Mouse (Mus musculus) erythroblast, embryonic 14.5 days (primary cell): ENCODE measurements around the gene Vstm5. TPM values are rescaled to one million over a fixed set of nuclear protein-coding genes. Genes with fewer than 3 reads are reported as not detected.
"Not testable (repeated sequence)": the region's sequence is repeated elsewhere in the genome, so short reads cannot be mapped to it uniquely, and the experiment has no call there.

Experiments used
- H3K27me3 ChIP-seq: 2 replicates; pipeline ENCODE4 v1.6.1; 2012; ENCODE audit warnings: inconsistent platforms; ENCODE audit not compliant: control insufficient read depth
- H3K36me3 ChIP-seq: 2 replicates; pipeline ENCODE4 v1.6.1; 2012; ENCODE audit warnings: mild to moderate bottlenecking, inconsistent platforms; ENCODE audit not compliant: control insufficient read depth
- H3K4me1 ChIP-seq: 2 replicates; pipeline ENCODE4 v1.6.1; 2012; ENCODE audit warnings: inconsistent platforms; ENCODE audit not compliant: control insufficient read depth
- H3K4me3 ChIP-seq: replicated peaks from 2 replicates; pipeline ENCODE3; 2012; ENCODE audit warnings: moderate library complexity, mild to moderate bottlenecking, inconsistent platforms
- H3K9me3 ChIP-seq: 2 replicates; pipeline ENCODE4 v1.6.1; 2012; ENCODE audit warnings: low read length, inconsistent platforms, mixed read lengths; ENCODE audit not compliant: control insufficient read depth
- GATA1 ChIP-seq: IDR thresholded peaks from 2 replicates; pipeline ENCODE4 v1.6.1; 2012; ENCODE audit warnings: low read length, inconsistent platforms, mixed read lengths
- TAL1 ChIP-seq: IDR thresholded peaks from 3 replicates; pipeline ENCODE4 v1.6.1; 2012; ENCODE audit warnings: low read length, inconsistent platforms, mixed read lengths
- polyA plus RNA-seq: library from polyadenylated mRNA; stranded (reverse); fragments of >175 nt; gene quantifications from 2 replicates; pipeline ENCODE4 v1.2.3, GENCODE M21; 2012

The Vstm5 gene
- polyA plus RNA-seq, result not detected in 2 replicates

- peaks cover 23% of the 10 kb centered on the region for H3K27me3 ChIP-seq
- H3K4me1 ChIP-seq, result peaks cover 7% of the 10 kb centered on the region
- H3K9me3 ChIP-seq, result no peaks in the 10 kb centered on the region
- TF ChIP-seq TAL1, result no peak
- TF ChIP-seq GATA1, result no peak
- no peaks in the 10 kb centered on the region for H3K36me3 ChIP-seq
- H3K4me3 ChIP-seq, result peak within 1 kb of the TSS; percentile 37
Observed at GRCm38 (mm10) chr9:15239042-15239925, at the start of gene Vstm5. Vstm5 (plus strand) TSS chr9:15239045.

GRCm38 (mm10) chr9:15194806-15195205 is 44.0 kb upstream of the Vstm5 start:
- not testable (repeated sequence) for H3K9me3 ChIP-seq, H3K27me3 ChIP-seq, H3K4me1 ChIP-seq, H3K36me3 ChIP-seq, H3K4me3 ChIP-seq

- TF ChIP-seq TAL1, result no peak
- no peak for TF ChIP-seq GATA1
- no peaks in the 10 kb centered on the region for H3K9me3 ChIP-seq
- H3K4me1 ChIP-seq, result no peaks in the 10 kb centered on the region
- no peak overlapping the region for H3K4me3 ChIP-seq
- H3K27me3 ChIP-seq, result no peaks in the 10 kb centered on the region
- H3K36me3 ChIP-seq, result no peaks in the 10 kb centered on the region
Observed at GRCm38 (mm10) chr9:15206631-15207030, 32.2 kb upstream of the Vstm5 start.

GRCm38 (mm10) chr9:15209320-15209719 is 29.5 kb upstream of the Vstm5 start:
- H3K36me3 ChIP-seq, result no peaks in the 10 kb centered on the region
- no peaks in the 10 kb centered on the region for H3K27me3 ChIP-seq
- H3K4me1 ChIP-seq, result no peaks in the 10 kb centered on the region
- TF ChIP-seq GATA1 (no peak), TAL1 (no peak)
- H3K9me3 ChIP-seq, result no peaks in the 10 kb centered on the region
- no peak overlapping the region for H3K4me3 ChIP-seq

GRCm38 (mm10) chr9:15211876-15212275 is 27.0 kb upstream of the Vstm5 start:
- no peaks in the 10 kb centered on the region for H3K36me3 ChIP-seq
- no peak for TF ChIP-seq GATA1
- TF ChIP-seq TAL1, result no peak
- no peaks in the 10 kb centered on the region for H3K9me3 ChIP-seq
- H3K4me1 ChIP-seq, result no peaks in the 10 kb centered on the region
- no peaks in the 10 kb centered on the region for H3K27me3 ChIP-seq
- no peak overlapping the region for H3K4me3 ChIP-seq

- Histone ChIP-seq H3K9me3 (no peaks in the 10 kb centered on the region), H3K27me3 (no peaks in the 10 kb centered on the region), H3K4me1 (no peaks in the 10 kb centered on the region), H3K36me3 (no peaks in the 10 kb centered on the region), H3K4me3 (no peak overlapping the region)
- TF ChIP-seq TAL1 (no peak), GATA1 (no peak)
Observed at GRCm38 (mm10) chr9:15213695-15214094, 25.1 kb upstream of the Vstm5 start.

- H3K4me3 ChIP-seq, result no peak overlapping the region
- TF ChIP-seq TAL1 (no peak), GATA1 (no peak)
- H3K4me1 ChIP-seq, result no peaks in the 10 kb centered on the region
- no peaks in the 10 kb centered on the region for H3K27me3 ChIP-seq
- H3K36me3 ChIP-seq, result no peaks in the 10 kb centered on the region
- H3K9me3 ChIP-seq, result no peaks in the 10 kb centered on the region
Observed at GRCm38 (mm10) chr9:15224912-15225311, 13.9 kb upstream of the Vstm5 start.

- no peaks in the 10 kb centered on the region for H3K4me1 ChIP-seq
- no peaks in the 10 kb centered on the region for H3K36me3 ChIP-seq
- no peak for TF ChIP-seq TAL1
- TF ChIP-seq GATA1, result no peak
- H3K27me3 ChIP-seq, result peaks cover 2% of the 10 kb centered on the region
- peaks cover 6% of the 10 kb centered on the region; the same call in 1 of the 2 replicates for H3K9me3 ChIP-seq
- H3K4me3 ChIP-seq, result no peak overlapping the region
Observed at GRCm38 (mm10) chr9:15232445-15232844, 6.4 kb upstream of the Vstm5 start.

- no peaks in the 10 kb centered on the region for H3K4me1 ChIP-seq
- TF ChIP-seq GATA1 (no peak), TAL1 (no peak)
- H3K4me3 ChIP-seq, result no peak overlapping the region
- peaks cover 6% of the 10 kb centered on the region; the same call in 1 of the 2 replicates for H3K9me3 ChIP-seq
- H3K36me3 ChIP-seq, result no peaks in the 10 kb centered on the region
- H3K27me3 ChIP-seq, result peaks cover 12% of the 10 kb centered on the region
Observed at GRCm38 (mm10) chr9:15233604-15234003, 5.2 kb upstream of the Vstm5 start.
